Mouse (Mus musculus) forelimb bud, embryonic 11.5 days (tissue): ENCODE measurements around the gene Ifna2.

ENCODE experiments used
- DNase-seq: peaks from one replicate; pipeline ENCODE4 v3.0.0-alpha.2; 2012; ENCODE audit warnings: low read depth, low spot score

Ifna2 gene

GRCm38 (mm10) chr4:88653644-88654043, 30.1 kb downstream of the Ifna2 start:
- DNase-seq: no peak

GRCm38 (mm10) chr4:88644359-88644758, 39.4 kb downstream of the Ifna2 start, which contains the start of gene Ifna13:
Gene Ifna13 (minus strand): TSS chr4:88644459.
- no peak for DNase-seq

- DNase-seq: peak; percentile 39
Observed at GRCm38 (mm10) chr4:88642526-88642925, 41.2 kb downstream of the Ifna2 start.

- DNase-seq: peak; percentile 100
Observed at GRCm38 (mm10) chr4:88641077-88641831, 42.5 kb downstream of the Ifna2 start.

GRCm38 (mm10) chr4:88640704-88641076, 43.0 kb downstream of the Ifna2 start:
- no peak for DNase-seq

- DNase-seq: no peak
Observed at GRCm38 (mm10) chr4:88634311-88634710, 49.4 kb downstream of the Ifna2 start, which contains the start of gene C87499. Gene C87499 (minus strand): TSS chr4:88634411.
